In genomic region chr9:112186336-112187305, GRCm38 (mm10) we compare ENCODE assay signal across 8 mouse cellular contexts. TPM values are rescaled to one million over a fixed set of nuclear protein-coding genes. Genes with fewer than 3 reads are reported as not detected.
DNase-seq lines count a peak whose midpoint lies in the region; ATAC-seq lines count a peak whose summit lies in the region.

No protein-coding gene starts in this region.

- peaks cover 23% of the 10 kb centered on the region for H3K4me1 ChIP-seq in heart, embryonic 13.5 days
- peaks cover 24% of the 10 kb centered on the region for H3K4me1 ChIP-seq in embryonic facial prominence, embryonic 10.5 days
- peaks cover 13% of the 10 kb centered on the region for H3K4me1 ChIP-seq in limb, embryonic 13.5 days
- H3K4me1 ChIP-seq in neural tube, embryonic 15.5 days = peaks cover 37% of the 10 kb centered on the region
- H3K4me1 ChIP-seq in intestine, embryonic 16.5 days (ENCODE audit: control insufficient read depth, insufficient read depth, low read length) = no peaks in the 10 kb centered on the region

- no peak for ATAC-seq in heart, embryonic 13.5 days (ENCODE audit: extremely low read depth, insufficient number of reproducible peaks, low FRiP score, low TSS enrichment)
- 0 out of 2 replicates have a peak, but pooled peaks have one; percentile 26 for ATAC-seq in limb, embryonic 13.5 days (ENCODE audit: low FRiP score, low read depth)
- ATAC-seq in neural tube, embryonic 15.5 days (ENCODE audit: low FRiP score) = no peak
- no peak for ATAC-seq in intestine, embryonic 16.5 days

- intact Hi-C loops in heart, postnatal 14 days (cut with DNase I) = no loop called here

- H3K4me3 ChIP-seq in heart, embryonic 13.5 days = peak overlapping the region; percentile 6; the same call in 1 of the 2 replicates
- peak overlapping the region; percentile 37 for H3K4me3 ChIP-seq in embryonic facial prominence, embryonic 10.5 days
- H3K4me3 ChIP-seq in limb, embryonic 13.5 days = 0 out of 2 replicates have a peak overlapping the region, but pooled peaks have one; percentile 16
- no peak overlapping the region for H3K4me3 ChIP-seq in neural tube, embryonic 15.5 days (replicated peaks)
- no peak overlapping the region for H3K4me3 ChIP-seq in intestine, embryonic 16.5 days (ENCODE audit: low read length)

- H3K27ac ChIP-seq in heart, embryonic 13.5 days (replicated peaks) = no peak overlapping the region
- peak overlapping the region; percentile 35 for H3K27ac ChIP-seq in embryonic facial prominence, embryonic 10.5 days (replicated peaks)
- H3K27ac ChIP-seq in limb, embryonic 13.5 days = no peak overlapping the region
- H3K27ac ChIP-seq in neural tube, embryonic 15.5 days (replicated peaks) = no peak overlapping the region
- no peak overlapping the region for H3K27ac ChIP-seq in intestine, embryonic 16.5 days (ENCODE audit: low read length)

- WGBS in heart, embryonic 13.5 days = 22% methylated on average over 14 of the region's 14 CpGs
- WGBS in embryonic facial prominence, embryonic 10.5 days = 13% methylated on average over 14 of the region's 14 CpGs
- 24% methylated on average over 14 of the region's 14 CpGs for WGBS in limb, embryonic 13.5 days
- 14% methylated on average over 14 of the region's 14 CpGs for WGBS in neural tube, embryonic 15.5 days
- 18% methylated on average over 14 of the region's 14 CpGs for WGBS in intestine, embryonic 16.5 days

- DNase-seq in heart, postnatal 14 days = no peak
- DNase-seq in embryonic facial prominence, embryonic 10.5 days (ENCODE audit: low spot score) = peak; percentile 48
- DNase-seq in urinary bladder, postnatal 10 days (ENCODE audit: low spot score) = no peak
- no peak for DNase-seq in adrenal gland, postnatal 4 days (ENCODE audit: low spot score in 2 of 2)

- H3K36me3 ChIP-seq in heart, embryonic 13.5 days = no peaks in the 10 kb centered on the region
- no peaks in the 10 kb centered on the region for H3K36me3 ChIP-seq in embryonic facial prominence, embryonic 10.5 days (replicated peaks)
- H3K36me3 ChIP-seq in limb, embryonic 13.5 days = no peaks in the 10 kb centered on the region
- peaks cover 8% of the 10 kb centered on the region; the same call in 1 of the 2 replicates for H3K36me3 ChIP-seq in neural tube, embryonic 15.5 days
- H3K36me3 ChIP-seq in intestine, embryonic 16.5 days (ENCODE audit: control insufficient read depth, insufficient read depth, low read length) = no peaks in the 10 kb centered on the region

- H3K9ac ChIP-seq in heart, embryonic 13.5 days = peak overlapping the region; percentile 33; the same call in 1 of the 2 replicates
- H3K9ac ChIP-seq in limb, embryonic 13.5 days = no peak overlapping the region
- H3K9ac ChIP-seq in neural tube, embryonic 15.5 days (replicated peaks) = no peak overlapping the region
- H3K9ac ChIP-seq in intestine, embryonic 16.5 days (ENCODE audit: low read depth, low read length) = no peak overlapping the region

- peaks cover 8% of the 10 kb centered on the region; the same call in 1 of the 2 replicates for H3K27me3 ChIP-seq in heart, embryonic 13.5 days (replicated peaks)
- H3K27me3 ChIP-seq in embryonic facial prominence, embryonic 10.5 days (replicated peaks; ENCODE audit: low read depth, poor library complexity, severe bottlenecking) = peaks cover 47% of the 10 kb centered on the region
- H3K27me3 ChIP-seq in limb, embryonic 13.5 days = no peaks in the 10 kb centered on the region
- no peaks in the 10 kb centered on the region for H3K27me3 ChIP-seq in neural tube, embryonic 15.5 days (replicated peaks)
- peaks cover 3% of the 10 kb centered on the region; the same call in 1 of the 2 replicates for H3K27me3 ChIP-seq in intestine, embryonic 16.5 days (replicated peaks; ENCODE audit: control insufficient read depth, insufficient read depth, low read length)

- peak overlapping the region; percentile 58 for H3K4me2 ChIP-seq in heart, embryonic 13.5 days
- peak overlapping the region; percentile 43 for H3K4me2 ChIP-seq in limb, embryonic 13.5 days (replicated peaks)
- H3K4me2 ChIP-seq in neural tube, embryonic 15.5 days = peak overlapping the region; percentile 17; the same call in 1 of the 2 replicates
- H3K4me2 ChIP-seq in intestine, embryonic 16.5 days (ENCODE audit: low read depth, low read length) = no peak overlapping the region

- H3K9me3 ChIP-seq in heart, embryonic 13.5 days = no peaks in the 10 kb centered on the region
- no peaks in the 10 kb centered on the region for H3K9me3 ChIP-seq in embryonic facial prominence, embryonic 10.5 days
- no peaks in the 10 kb centered on the region for H3K9me3 ChIP-seq in limb, embryonic 13.5 days
- H3K9me3 ChIP-seq in neural tube, embryonic 15.5 days (replicated peaks) = no peaks in the 10 kb centered on the region
- no peaks in the 10 kb centered on the region for H3K9me3 ChIP-seq in intestine, embryonic 16.5 days (ENCODE audit: control insufficient read depth, low read length)

RNA-seq across cellular contexts. Expression of gene Arpp21, which starts 49.1 kb away (rescaled TPM):
- 2.4 and 3.2 TPM in 2 replicates for polyA plus RNA-seq in heart, embryonic 13.5 days (2015; fragmentation: Nextera tagmentation; extraction: Ambion mirVana)
- total RNA-seq in heart, postnatal 14 days (2021) = 1 to 10 TPM; 3.6 to 9.1 TPM
- polyA plus RNA-seq in embryonic facial prominence, embryonic 10.5 days (2016; fragmentation: Nextera tagmentation; extraction: Ambion mirVana) = 0.63 and 1.8 TPM in 2 replicates
- 18.9 and 22.7 TPM in 2 replicates for polyA plus RNA-seq in limb, embryonic 13.5 days (2015; fragmentation: Nextera tagmentation; extraction: Ambion mirVana)
- 50.8 and 68.1 TPM in 2 replicates for polyA plus RNA-seq in neural tube, embryonic 15.5 days (2015; fragmentation: Nextera tagmentation; extraction: Ambion mirVana)
- 0.73 and 0.98 TPM in 2 replicates for polyA plus RNA-seq in intestine, embryonic 16.5 days (2015; fragmentation: Nextera tagmentation; extraction: Ambion mirVana)
- 1 to 10 TPM in 1 of 2 experiments, under 1 TPM in 1; 0.95 to 4.9 TPM for total RNA-seq in adrenal gland, postnatal 4 days (2021)

Comparison
In these comparisons a context has a peak if more than half of its experiments do, and no peak if none do; other contexts are left out.
1. H3K4me3 ChIP-seq: peak in heart, embryonic 13.5 days (single experiment), embryonic facial prominence, embryonic 10.5 days (single experiment) and limb, embryonic 13.5 days (single experiment); none in neural tube, embryonic 15.5 days (single experiment) and intestine, embryonic 16.5 days (single experiment).